In genomic region chr7:100774189-100774588, GRCm38 (mm10) we compare ENCODE assay signal across 19 mouse cellular contexts.
DNase-seq lines count a peak whose midpoint lies in the region; ATAC-seq and TF ChIP-seq lines count a peak whose summit lies in the region.
"Had no signal": no experiment of that assay in that cellular context is flagged by ENCODE, and none has a peak within 500 bp of the region (broad histone marks: within the 10 kb centered on the region; RNA-seq: fewer than 3 reads in every experiment).

No protein-coding gene starts in this region.

- TF ChIP-seq CTCF in heart, postnatal 0 days (IDR thresholded peaks at IDR 0.05; ENCODE audit: low read depth), result peak; percentile 13; the same call in 1 of the 2 replicates
- peak; percentile 45 for TF ChIP-seq CTCF in lung, embryonic 14.5 days (IDR thresholded peaks at IDR 0.05; ENCODE audit: low read depth)
- peak; percentile 56 for TF ChIP-seq CTCF in E14TG2a.4 (conservative IDR thresholded peaks at IDR 0.05; ENCODE audit: low read length)

- H3K27ac ChIP-seq in heart, postnatal 0 days (ENCODE audit: low read depth), result no peak overlapping the region
- no peak overlapping the region for H3K27ac ChIP-seq in lung, embryonic 14.5 days (ENCODE audit: low read depth)
- H3K27ac ChIP-seq in kidney, embryonic 16.5 days (ENCODE audit: low read length), result no peak overlapping the region
- H3K27ac ChIP-seq: embryonic facial prominence, embryonic 13.5 days; hindbrain, embryonic 14.5 days; limb, embryonic 10.5 days; liver, embryonic 13.5 days had no signal

- no peak overlapping the region for H3K9ac ChIP-seq in heart, postnatal 0 days (replicated peaks; ENCODE audit: low read depth, low read length)
- H3K9ac ChIP-seq in lung, embryonic 14.5 days, result no peak overlapping the region
- H3K9ac ChIP-seq in kidney, embryonic 16.5 days (replicated peaks; ENCODE audit: low read length), result no peak overlapping the region
- H3K9ac ChIP-seq: embryonic facial prominence, embryonic 13.5 days; hindbrain, embryonic 14.5 days; liver, embryonic 13.5 days had no signal

- H3K4me3 ChIP-seq in heart, postnatal 0 days (ENCODE audit: low read depth, low read length), result no peak overlapping the region
- H3K4me3 ChIP-seq in lung, embryonic 14.5 days (ENCODE audit: low read depth, low read length), result no peak overlapping the region
- H3K4me3 ChIP-seq in E14TG2a.4 (replicated peaks; ENCODE audit: low read length), result no peak overlapping the region
- no peak overlapping the region for H3K4me3 ChIP-seq in kidney, embryonic 16.5 days (ENCODE audit: low read length)
- H3K4me3 ChIP-seq: embryonic facial prominence, embryonic 13.5 days; limb, embryonic 10.5 days; liver, embryonic 13.5 days had no signal

- TF ChIP-seq EP300 in heart, postnatal 0 days (IDR thresholded peaks at IDR 0.05; ENCODE audit: low read depth), result no peak

- 96% methylated on average over 1 of the region's 1 CpGs for WGBS in heart, postnatal 0 days
- 97% methylated on average over 1 of the region's 1 CpGs for WGBS in lung, embryonic 14.5 days
- WGBS in kidney, embryonic 16.5 days, result 94% methylated on average over 1 of the region's 1 CpGs

- H3K27me3 ChIP-seq in heart, postnatal 0 days (ENCODE audit: control insufficient read depth, insufficient read depth, low read length), result no peaks in the 10 kb centered on the region
- no peaks in the 10 kb centered on the region for H3K27me3 ChIP-seq in lung, embryonic 14.5 days (ENCODE audit: insufficient read depth, low read length)
- no peaks in the 10 kb centered on the region for H3K27me3 ChIP-seq in E14TG2a.4 (ENCODE audit: insufficient read depth, low read length)
- H3K27me3 ChIP-seq in kidney, embryonic 16.5 days (ENCODE audit: insufficient read depth, low read length), result no peaks in the 10 kb centered on the region
- H3K27me3 ChIP-seq: embryonic facial prominence, embryonic 13.5 days; liver, embryonic 13.5 days had no signal

- H3K4me1 ChIP-seq in heart, postnatal 0 days (ENCODE audit: control insufficient read depth, insufficient read depth), result no peaks in the 10 kb centered on the region
- H3K4me1 ChIP-seq in lung, embryonic 14.5 days (ENCODE audit: insufficient read depth), result no peaks in the 10 kb centered on the region
- peaks cover 7% of the 10 kb centered on the region for H3K4me1 ChIP-seq in E14TG2a.4 (replicated peaks; ENCODE audit: low read depth, low read length)
- H3K4me1 ChIP-seq in kidney, embryonic 16.5 days (ENCODE audit: insufficient read depth, low read length), result no peaks in the 10 kb centered on the region
- H3K4me1 ChIP-seq: embryonic facial prominence, embryonic 13.5 days; limb, embryonic 10.5 days had no signal

- peaks cover 11% of the 10 kb centered on the region; the same call in 1 of the 2 replicates for H3K36me3 ChIP-seq in heart, postnatal 0 days (replicated peaks; ENCODE audit: control insufficient read depth, insufficient read depth, low read length)
- no peaks in the 10 kb centered on the region for H3K36me3 ChIP-seq in lung, embryonic 14.5 days (ENCODE audit: insufficient read depth)
- peaks cover 5% of the 10 kb centered on the region for H3K36me3 ChIP-seq in E14TG2a.4 (ENCODE audit: insufficient read depth, low read length)
- H3K36me3 ChIP-seq in kidney, embryonic 16.5 days (ENCODE audit: insufficient read depth, low read length), result 0 out of 2 replicates have a peak, but pooled peaks cover 6% of the 10 kb centered on the region
- H3K36me3 ChIP-seq: liver, embryonic 13.5 days had no signal

- no peak for ATAC-seq in heart, postnatal 0 days (ENCODE audit: insufficient read depth, low read depth)
- ATAC-seq in lung, embryonic 14.5 days (ENCODE audit: insufficient read depth), result no peak
- ATAC-seq in kidney, embryonic 16.5 days (ENCODE audit: low FRiP score, low TSS enrichment), result no peak

- 0 out of 2 replicates have a peak, but pooled peaks cover 5% of the 10 kb centered on the region for H3K9me3 ChIP-seq in heart, postnatal 0 days (replicated peaks; ENCODE audit: control insufficient read depth, low read length)
- no peaks in the 10 kb centered on the region for H3K9me3 ChIP-seq in lung, embryonic 14.5 days (ENCODE audit: low read depth, low read length)
- no peaks in the 10 kb centered on the region for H3K9me3 ChIP-seq in E14TG2a.4 (ENCODE audit: low read length)
- H3K9me3 ChIP-seq in kidney, embryonic 16.5 days (ENCODE audit: low read length), result peaks cover 4% of the 10 kb centered on the region; the same call in 1 of the 2 replicates
- H3K9me3 ChIP-seq: embryonic facial prominence, embryonic 13.5 days; limb, embryonic 10.5 days; liver, embryonic 13.5 days had no signal

- intact Hi-C loops in heart, postnatal 36 days (cut with DNase I), result loop anchor here (5.0 kb wide), 1 partner anchor 47 kb away; no protein-coding TSS in a partner anchor

- no peak for DNase-seq in heart, postnatal 0 days (ENCODE audit: low spot score)
- no peak for DNase-seq in heart, postnatal 36 days
- no peak for DNase-seq in lung, embryonic 14.5 days
- no peak for DNase-seq in lung, postnatal 14 days
- peak; percentile 63 for DNase-seq in R1 (ENCODE audit: low read depth, low spot score)
- DNase-seq in kidney, adult 8-10 months, result no peak
- DNase-seq: adrenal gland, postnatal 36 days; cerebellum, adult 9-10 months; gastrocnemius, postnatal 14 days; heart, postnatal 10 days; kidney, adult 9 months; liver, embryonic 13.5 days; lung, postnatal 36 days; right cerebral cortex, postnatal 14 days had no signal

- H3K4me2 ChIP-seq in heart, postnatal 0 days (ENCODE audit: low read depth, low read length), result no peak overlapping the region
- no peak overlapping the region for H3K4me2 ChIP-seq in lung, embryonic 14.5 days
- no peak overlapping the region for H3K4me2 ChIP-seq in kidney, embryonic 16.5 days (replicated peaks; ENCODE audit: low read depth, low read length)
- H3K4me2 ChIP-seq: embryonic facial prominence, embryonic 13.5 days; hindbrain, embryonic 14.5 days; liver, embryonic 13.5 days had no signal
